22 mouse cellular contexts compared by ENCODE assay signal in genomic region chr6:149137936-149138335, GRCm38 (mm10). TPM values are rescaled to one million over a fixed set of nuclear protein-coding genes. Genes with fewer than 3 reads are reported as not detected.
"Had no signal": no experiment of that assay in that cellular context is flagged by ENCODE, and none has a peak within 500 bp of the region (broad histone marks: within the 10 kb centered on the region; RNA-seq: fewer than 3 reads in every experiment).

No protein-coding gene starts in this region.

- H3K4me3 ChIP-seq: limb, embryonic 15.5 days; midbrain, embryonic 13.5 days; myocyte; neural tube, embryonic 15.5 days had no signal

- H3K36me3 ChIP-seq: limb, embryonic 15.5 days; midbrain, embryonic 13.5 days; neural tube, embryonic 15.5 days had no signal

- H3K9me3 ChIP-seq: limb, embryonic 15.5 days; midbrain, embryonic 13.5 days; neural tube, embryonic 15.5 days had no signal

- H3K4me2 ChIP-seq: limb, embryonic 15.5 days; midbrain, embryonic 13.5 days; neural tube, embryonic 15.5 days had no signal

- H3K27me3 ChIP-seq: limb, embryonic 15.5 days; midbrain, embryonic 13.5 days; neural tube, embryonic 15.5 days had no signal

- DNase-seq: kidney, adult 8-10 months; kidney, postnatal 25 days; layer of hippocampus, adult 9-11 months; layer of hippocampus, postnatal 36 days; lung, adult 18-20 months; right cerebral cortex, adult 18-20 months; right cerebral cortex, postnatal 25 days; thymus, postnatal 14 days had no signal

- H3K27ac ChIP-seq: limb, embryonic 15.5 days; liver, embryonic 14.5 days; midbrain, embryonic 13.5 days; neural tube, embryonic 15.5 days; stomach, postnatal 0 days had no signal

- ATAC-seq: midbrain, embryonic 13.5 days had no signal

- H3K9ac ChIP-seq: limb, embryonic 15.5 days; liver, embryonic 14.5 days; midbrain, embryonic 13.5 days; neural tube, embryonic 15.5 days had no signal

RNA-seq across cellular contexts. Expression of gene Gm10203, which starts 8.0 kb away (rescaled TPM):
- total RNA-seq: layer of hippocampus, adult 18-20 months; layer of hippocampus, postnatal 36 days; left cerebral cortex, adult 8-10 months; left cerebral cortex, postnatal 25 days; megakaryocyte progenitor cell, adult 5-6 weeks had no signal
- polyA plus RNA-seq: kidney, embryonic 16.5 days; limb, embryonic 11.5 days; limb, embryonic 15.5 days; liver, embryonic 14.5 days; lung, embryonic 16.5 days; midbrain, embryonic 13.5 days; myocyte; neural tube, embryonic 11.5 days; neural tube, embryonic 15.5 days; stomach, postnatal 0 days had no signal
